Mouse (Mus musculus) megakaryocyte, embryonic 14.5 days (primary cell): ENCODE measurements around the gene Polm.

Experiments used
- FLI1 ChIP-seq: IDR thresholded peaks from 2 replicates; pipeline ENCODE4 v1.6.1; 2012; ENCODE audit warnings: low read length, inconsistent platforms, mixed read lengths
- GATA1 ChIP-seq: IDR thresholded peaks from 3 replicates; pipeline ENCODE4 v1.6.1; 2012; ENCODE audit warnings: mixed read lengths, low read length, inconsistent platforms, borderline replicate concordance

- TF ChIP-seq GATA1: no peak
- no peak for TF ChIP-seq FLI1
Observed at GRCm38 (mm10) chr11:5878661-5879060, 40.8 kb upstream of the Polm start.
